Mouse (Mus musculus) intestine, embryonic 16.5 days (tissue): ENCODE data around the gene Stom. TPM values are rescaled to one million over a fixed set of nuclear protein-coding genes. Genes with fewer than 3 reads are reported as not detected.

Experiments used
- ATAC-seq: fragments of 200-750 bp; cut with Nextera tagmentation; 2 replicates; pipeline ENCODE4 v1.8.0; 2017; ENCODE audit warnings: moderate TSS enrichment, moderate library complexity
- H3K27ac ChIP-seq: fragments of 300-500 bp; sonication (generic); 2 replicates; pipeline ENCODE4 v1.5.1; 2014; ENCODE audit warnings: mild to moderate bottlenecking, low read length
- H3K27me3 ChIP-seq: fragments of 300-500 bp; sonication (generic); replicated peaks from 2 replicates; pipeline ENCODE4 v1.6.1; 2014; ENCODE audit warnings: low read length, control low read depth, mixed read lengths; ENCODE audit not compliant: control insufficient read depth, insufficient read depth
- H3K36me3 ChIP-seq: fragments of 300-500 bp; sonication (generic); 2 replicates; pipeline ENCODE4 v1.6.1; 2014; ENCODE audit warnings: low read length, control low read depth; ENCODE audit not compliant: control insufficient read depth, insufficient read depth
- H3K4me1 ChIP-seq: fragments of 300-500 bp; sonication (generic); 2 replicates; pipeline ENCODE4 v1.6.1; 2014; ENCODE audit warnings: low read length, control low read depth, mixed read lengths; ENCODE audit not compliant: control insufficient read depth, insufficient read depth
- H3K4me2 ChIP-seq: fragments of 300-500 bp; sonication (generic); 2 replicates; pipeline ENCODE4 v1.6.1; 2014; ENCODE audit warnings: low read depth, low read length, control low read depth
- H3K4me3 ChIP-seq: fragments of 300-500 bp; sonication (generic); 2 replicates; pipeline ENCODE4 v1.5.1; 2014; ENCODE audit warnings: mild to moderate bottlenecking, low read length
- H3K9ac ChIP-seq: fragments of 300-500 bp; sonication (generic); 2 replicates; pipeline ENCODE4 v1.6.1; 2014; ENCODE audit warnings: low read depth, low read length
- H3K9me3 ChIP-seq: fragments of 300-500 bp; sonication (generic); 2 replicates; pipeline ENCODE4 v1.6.1; 2016; ENCODE audit warnings: low read length, control low read depth; ENCODE audit not compliant: control insufficient read depth
- WGBS: fragments of 180-500 bp; shearing (Covaris S2); extraction: QIAGEN DNeasy Blood & Tissue Kit; methylation state at CpG from one replicate; pipeline ENCODE4 v1.1.7; 2014; 5-methylcytosine and 5-hydroxymethylcytosine counted together
- polyA plus RNA-seq: library from polyadenylated mRNA; unstranded; fragments of >200 nt; fragmentation: Nextera tagmentation; extraction: Ambion mirVana; gene quantifications from 2 replicates; pipeline ENCODE4 v1.2.1, GENCODE M21; 2015

Gene Stom
- polyA plus RNA-seq, 1 experiment from 2014 or later = 64.7 TPM

DNA sequence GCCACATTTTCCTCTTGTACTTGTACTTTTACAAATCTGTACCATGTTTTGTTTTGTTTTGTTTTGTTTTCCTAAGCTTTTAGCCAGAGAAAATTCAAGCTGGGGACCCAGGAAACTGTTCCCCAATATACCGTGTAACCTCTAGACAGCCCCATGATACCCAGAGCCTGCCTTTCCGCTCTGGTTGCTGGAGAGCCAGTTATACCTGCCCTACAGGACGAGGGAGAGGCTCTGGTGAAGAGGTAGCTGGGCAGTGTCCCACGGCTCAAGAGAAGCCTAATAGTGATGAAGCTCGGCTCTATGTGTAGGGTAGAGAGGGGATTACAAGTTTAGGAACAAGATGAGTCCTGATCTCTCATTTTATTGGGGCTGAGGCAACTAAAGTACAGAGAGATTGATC, 51.6 kb downstream of the Stom start:
- no peaks in the 10 kb centered on the region for H3K9me3 ChIP-seq
- no peaks in the 10 kb centered on the region for H3K27me3 ChIP-seq
- H3K4me1 ChIP-seq = peaks cover 17% of the 10 kb centered on the region
- 83% methylated on average over 5 of the region's 5 CpGs for WGBS
- H3K4me3 ChIP-seq = no peak overlapping the region
- no peak for ATAC-seq
- no peak overlapping the region for H3K9ac ChIP-seq
- no peak overlapping the region for H3K27ac ChIP-seq
- H3K4me2 ChIP-seq = no peak overlapping the region
- no peaks in the 10 kb centered on the region for H3K36me3 ChIP-seq

GRCm38 (mm10) chr2:35283997-35284396, 52.8 kb downstream of the Stom start:
- no peaks in the 10 kb centered on the region for H3K27me3 ChIP-seq
- no peak overlapping the region for H3K27ac ChIP-seq
- H3K4me2 ChIP-seq = no peak overlapping the region
- H3K36me3 ChIP-seq = no peaks in the 10 kb centered on the region
- ATAC-seq = no peak
- peaks cover 17% of the 10 kb centered on the region for H3K4me1 ChIP-seq
- no peaks in the 10 kb centered on the region for H3K9me3 ChIP-seq
- no peak overlapping the region for H3K9ac ChIP-seq
- H3K4me3 ChIP-seq = no peak overlapping the region
- 79% methylated on average over 4 of the region's 4 CpGs for WGBS

DNA sequence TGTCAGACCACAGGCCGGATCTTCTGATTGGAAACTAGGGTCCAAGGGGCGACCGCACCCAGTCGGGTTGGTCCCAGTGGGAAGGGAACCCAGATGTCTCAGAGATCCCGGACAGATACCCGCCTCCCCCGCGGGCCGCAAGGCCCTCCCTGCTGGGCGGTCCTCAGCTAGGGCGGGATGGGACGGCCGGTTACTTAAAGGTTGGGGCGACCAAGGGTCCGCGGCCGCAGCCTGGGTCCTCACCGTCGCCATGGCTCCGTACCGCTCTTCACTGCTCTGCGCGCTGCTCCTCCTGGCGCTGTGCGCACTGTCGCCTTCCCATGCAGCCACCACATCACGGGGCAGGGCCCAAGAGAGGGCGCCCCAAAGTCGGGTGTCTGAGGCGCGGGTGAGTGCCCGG, 54.6 kb downstream of the Stom start:
- Histone ChIP-seq H3K27me3 (no peaks in the 10 kb centered on the region), H3K4me2 (peak overlapping the region; percentile 87), H3K27ac (no peak overlapping the region), H3K36me3 (no peaks in the 10 kb centered on the region), H3K4me1 (peaks cover 18% of the 10 kb centered on the region), H3K4me3 (peak overlapping the region; percentile 55), H3K9me3 (no peaks in the 10 kb centered on the region), H3K9ac (peak overlapping the region; percentile 67)
- 5% methylated on average over 32 of the region's 32 CpGs for WGBS
- peak; percentile 83 for ATAC-seq

DNA sequence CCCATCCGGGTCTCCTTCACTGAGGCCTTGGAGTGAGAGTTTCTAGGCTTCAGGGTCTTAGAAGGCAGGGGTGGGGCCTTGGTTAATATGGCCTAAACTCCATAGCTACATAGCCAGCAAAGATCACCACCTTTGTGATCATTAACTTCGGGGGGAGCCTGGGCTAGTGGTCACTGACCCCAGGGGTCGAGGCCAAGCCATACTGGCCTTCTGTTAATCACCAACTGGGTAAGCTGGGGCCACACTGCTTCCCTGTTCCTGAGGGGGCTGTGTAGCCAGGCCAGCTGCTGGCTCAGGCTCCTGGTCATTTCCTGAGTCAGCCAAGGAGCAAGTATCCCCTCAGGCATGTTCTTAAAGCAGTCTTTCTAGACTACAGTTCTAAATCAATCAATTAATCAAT, 56.8 kb downstream of the Stom start:
- Histone ChIP-seq H3K27me3 (no peaks in the 10 kb centered on the region), H3K9ac (no peak overlapping the region), H3K36me3 (no peaks in the 10 kb centered on the region), H3K27ac (no peak overlapping the region), H3K9me3 (no peaks in the 10 kb centered on the region), H3K4me2 (no peak overlapping the region), H3K4me3 (no peak overlapping the region), H3K4me1 (peaks cover 20% of the 10 kb centered on the region)
- no peak for ATAC-seq
- WGBS = 46% methylated on average over 3 of the region's 3 CpGs

DNA sequence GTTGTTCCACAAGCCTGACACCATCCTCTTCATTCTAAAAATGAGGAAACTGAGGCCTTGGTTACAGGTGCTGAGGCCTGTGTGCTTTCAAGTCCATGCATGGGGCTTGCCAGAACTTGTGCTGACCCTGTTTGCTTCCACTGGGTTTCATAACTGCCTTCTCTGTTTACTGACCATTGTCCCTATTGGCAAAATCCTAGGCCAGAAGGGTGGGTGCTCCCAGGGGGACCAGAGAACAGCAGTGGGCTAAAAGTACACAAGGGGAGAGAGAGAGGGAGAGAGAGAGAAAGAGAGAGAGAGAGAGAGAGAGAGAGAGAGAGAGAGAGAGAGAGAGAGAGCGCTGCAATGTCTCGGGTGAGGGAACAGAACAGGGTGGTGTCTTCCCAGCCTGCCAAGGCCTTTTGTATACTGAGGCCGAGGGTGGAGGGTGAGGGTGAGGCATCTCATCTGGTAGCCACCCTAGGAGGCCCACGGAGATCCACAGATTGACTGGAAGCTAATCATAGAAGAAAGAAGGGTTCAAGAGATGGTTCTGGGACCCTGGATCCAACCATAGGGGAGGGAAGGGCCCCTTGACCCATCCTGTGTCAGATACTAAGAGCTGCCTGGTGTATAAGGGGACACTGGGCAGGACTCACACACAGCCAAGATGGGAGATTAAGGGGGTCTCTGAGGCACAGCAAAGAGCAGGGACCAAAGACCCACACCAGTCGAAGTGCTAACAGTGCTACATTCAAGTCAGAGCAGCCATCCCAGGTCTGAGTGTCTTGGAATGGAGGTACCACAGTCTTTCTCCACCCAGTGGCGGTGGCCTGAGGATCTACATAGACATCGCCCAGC, 58.2 kb downstream of the Stom start:
- Histone ChIP-seq H3K27me3 (no peaks in the 10 kb centered on the region), H3K4me2 (no peak overlapping the region), H3K9me3 (no peaks in the 10 kb centered on the region), H3K27ac (no peak overlapping the region), H3K36me3 (no peaks in the 10 kb centered on the region), H3K4me1 (peaks cover 24% of the 10 kb centered on the region), H3K4me3 (no peak overlapping the region), H3K9ac (no peak overlapping the region)
- whole genome bisulfite sequencing = 82% methylated on average over 7 of the region's 7 CpGs
- no peak for ATAC-seq

- 0 out of 2 replicates have a peak overlapping the region, but pooled peaks have one; percentile 7 for H3K27ac ChIP-seq
- 82% methylated on average over 3 of the region's 3 CpGs for WGBS
These were observed 59.1 kb downstream of the Stom start for GRCm38 (mm10) chr2:35277686-35278085.

GRCm38 (mm10) chr2:35273536-35273935, 63.2 kb downstream of the Stom start:
- H3K4me2 ChIP-seq = no peak overlapping the region
- peak overlapping the region; percentile 73 for H3K27ac ChIP-seq
- H3K4me1 ChIP-seq = peaks cover 46% of the 10 kb centered on the region
- no peak overlapping the region for H3K4me3 ChIP-seq
- H3K27me3 ChIP-seq = no peaks in the 10 kb centered on the region
- peaks cover 2% of the 10 kb centered on the region; the same call in 1 of the 2 replicates for H3K36me3 ChIP-seq
- WGBS = 26% methylated on average over 2 of the region's 2 CpGs
- H3K9ac ChIP-seq = 0 out of 2 replicates have a peak overlapping the region, but pooled peaks have one; percentile 8
- no peaks in the 10 kb centered on the region for H3K9me3 ChIP-seq
- peak; percentile 42 for ATAC-seq

More at GRCm38 (mm10) chr2:35277686-35278085, 59.1 kb downstream of the Stom start:
- Histone ChIP-seq H3K9me3 (no peaks in the 10 kb centered on the region), H3K4me2 (no peak overlapping the region), H3K27me3 (no peaks in the 10 kb centered on the region), H3K9ac (no peak overlapping the region), H3K4me3 (no peak overlapping the region), H3K4me1 (peaks cover 31% of the 10 kb centered on the region), H3K36me3 (no peaks in the 10 kb centered on the region)
- no peak for ATAC-seq

GRCm38 (mm10) chr2:35272881-35273280, 63.9 kb downstream of the Stom start:
- WGBS = 86% methylated on average over 6 of the region's 6 CpGs
- no peak for ATAC-seq

GRCm38 (mm10) chr2:35271817-35272216, 65.0 kb downstream of the Stom start:
- Histone ChIP-seq H3K4me1 (peaks cover 59% of the 10 kb centered on the region), H3K27me3 (no peaks in the 10 kb centered on the region), H3K27ac (no peak overlapping the region), H3K36me3 (peaks cover 2% of the 10 kb centered on the region; the same call in 1 of the 2 replicates), H3K9me3 (no peaks in the 10 kb centered on the region), H3K4me2 (no peak overlapping the region), H3K9ac (no peak overlapping the region), H3K4me3 (no peak overlapping the region)
- 44% methylated on average over 2 of the region's 2 CpGs for WGBS
- ATAC-seq = no peak

More at GRCm38 (mm10) chr2:35272881-35273280, 63.9 kb downstream of the Stom start:
- H3K36me3 ChIP-seq = peaks cover 2% of the 10 kb centered on the region; the same call in 1 of the 2 replicates
- H3K4me1 ChIP-seq = peaks cover 53% of the 10 kb centered on the region
- H3K9me3 ChIP-seq = no peaks in the 10 kb centered on the region
- H3K4me2 ChIP-seq = no peak overlapping the region
- H3K27me3 ChIP-seq = no peaks in the 10 kb centered on the region
- peak overlapping the region; percentile 73; the same call in 1 of the 2 replicates for H3K27ac ChIP-seq
- no peak overlapping the region for H3K9ac ChIP-seq
- H3K4me3 ChIP-seq = no peak overlapping the region
